Mouse (Mus musculus): ENCODE results near the gene Dpep3. TPM values are rescaled to one million over a fixed set of nuclear protein-coding genes. Genes with fewer than 3 reads are reported as not detected.
A peak's percentile ranks its signal among the peaks of the same experiment; 100 is the strongest.
"Not testable (repeated sequence)": the region's sequence is repeated elsewhere in the genome, so short reads cannot be mapped to it uniquely, and the experiment has no call there.

Dpep3 gene
- not detected for total RNA-seq (2021)
- long read RNA-seq, experiment 1 = 0 reads
- long read RNA-seq, experiment 2 = 0 reads

GRCm38 (mm10) chr8:105979325-105979724 is at the start of gene Dpep3:
Gene Dpep3 (minus strand): TSS chr8:105979429.
- DNase-seq (ENCODE audit: low spot score in 2 of 2) = no peak

- DNase-seq (ENCODE audit: low spot score in 2 of 2) = peak; percentile 73 to 81
Observed at GRCm38 (mm10) chr8:106022483-106022882, 43.3 kb upstream of the Dpep3 start.

GRCm38 (mm10) chr8:106018039-106018438 is 38.8 kb upstream of the Dpep3 start:
- DNase-seq (ENCODE audit: low spot score in 2 of 2) = no peak

- DNase-seq (ENCODE audit: low spot score in 2 of 2) = no peak
Observed at GRCm38 (mm10) chr8:106017130-106017529, 37.9 kb upstream of the Dpep3 start.

GRCm38 (mm10) chr8:106016284-106016683 is 37.1 kb upstream of the Dpep3 start:
- no peak for DNase-seq (ENCODE audit: low spot score in 2 of 2)

GRCm38 (mm10) chr8:106012203-106012602 is 33.0 kb upstream of the Dpep3 start:
- not testable (repeated sequence) for DNase-seq (ENCODE audit: low spot score in 2 of 2)

- DNase-seq (ENCODE audit: low spot score in 2 of 2) = no peak
Observed at GRCm38 (mm10) chr8:106011643-106011986, 32.4 kb upstream of the Dpep3 start, which contains the start of gene Ddx28. Gene Ddx28 (minus strand): TSS chr8:106011882.

- peak; percentile 93 to 94 for DNase-seq (ENCODE audit: low spot score in 2 of 2)
Observed at GRCm38 (mm10) chr8:106010748-106011642, 31.8 kb upstream of the Dpep3 start.

GRCm38 (mm10) chr8:106007891-106008290 is 28.7 kb upstream of the Dpep3 start:
- DNase-seq (ENCODE audit: low spot score in 2 of 2) = not testable (repeated sequence)

GRCm38 (mm10) chr8:106007135-106007534 is 27.9 kb upstream of the Dpep3 start:
- no peak for DNase-seq (ENCODE audit: low spot score in 2 of 2)

GRCm38 (mm10) chr8:106006413-106006812 is 27.2 kb upstream of the Dpep3 start:
- DNase-seq (ENCODE audit: low spot score in 2 of 2) = no peak

GRCm38 (mm10) chr8:106005875-106006274 is 26.6 kb upstream of the Dpep3 start, which contains the start of gene Dpep2nb:
Gene Dpep2nb (minus strand): TSS chr8:106005975.
- DNase-seq (ENCODE audit: low spot score in 2 of 2) = no peak

- no peak for DNase-seq (ENCODE audit: low spot score in 2 of 2)
Observed at GRCm38 (mm10) chr8:106004538-106005207, 25.4 kb upstream of the Dpep3 start.

GRCm38 (mm10) chr8:106001908-106002307 is 22.7 kb upstream of the Dpep3 start:
- DNase-seq (ENCODE audit: low spot score in 2 of 2) = no peak

GRCm38 (mm10) chr8:105998971-105999370 is 19.7 kb upstream of the Dpep3 start:
- DNase-seq (ENCODE audit: low spot score in 2 of 2) = no peak

- no peak for DNase-seq (ENCODE audit: low spot score in 2 of 2)
Observed at GRCm38 (mm10) chr8:105996359-105996758, 17.1 kb upstream of the Dpep3 start.

GRCm38 (mm10) chr8:105993226-105993625 is 14.0 kb upstream of the Dpep3 start:
- DNase-seq (ENCODE audit: low spot score in 2 of 2) = no peak

- no peak for DNase-seq (ENCODE audit: low spot score in 2 of 2)
Observed at GRCm38 (mm10) chr8:105992499-105992898, 13.3 kb upstream of the Dpep3 start.

- no peak for DNase-seq (ENCODE audit: low spot score in 2 of 2)
Observed at GRCm38 (mm10) chr8:105991546-105991945, 12.3 kb upstream of the Dpep3 start.

- DNase-seq (ENCODE audit: low spot score in 2 of 2) = peak; percentile 82 to 88
Observed at GRCm38 (mm10) chr8:105990856-105991387, 11.7 kb upstream of the Dpep3 start, which contains the start of gene Dus2. Gene Dus2 (plus strand): TSS chr8:105991337.

GRCm38 (mm10) chr8:105988546-105988945 is 9.3 kb upstream of the Dpep3 start:
- DNase-seq (ENCODE audit: low spot score in 2 of 2) = no peak

- not testable (repeated sequence) for DNase-seq (ENCODE audit: low spot score in 2 of 2)
Observed at GRCm38 (mm10) chr8:105983406-105983805, 4.2 kb upstream of the Dpep3 start.

Measured in adrenal gland, adult 18-20 months (tissue).